Mouse (Mus musculus) limb, embryonic 13.5 days (tissue): ENCODE results near the gene Ppil1. TPM values are rescaled to one million over a fixed set of nuclear protein-coding genes. Genes with fewer than 3 reads are reported as not detected.

ENCODE experiments used
- ATAC-seq: fragments of 200-750 bp; cut with Nextera tagmentation; 2 replicates; pipeline ENCODE4 v1.8.0; 2017; ENCODE audit warnings: low read depth, moderate number of reproducible peaks, moderate TSS enrichment; ENCODE audit not compliant: low FRiP score
- H3K27ac ChIP-seq: fragments of 300-500 bp; sonication (generic); 2 replicates; pipeline ENCODE4 v1.5.1; 2015; ENCODE audit warnings: inconsistent platforms, mild to moderate bottlenecking, moderate library complexity
- H3K27me3 ChIP-seq: fragments of 300-500 bp; sonication (generic); 2 replicates; pipeline ENCODE4 v1.6.1; 2015; ENCODE audit warnings: mild to moderate bottlenecking, inconsistent platforms
- H3K36me3 ChIP-seq: fragments of 300-500 bp; sonication (generic); 2 replicates; pipeline ENCODE4 v1.6.1; 2015; ENCODE audit warnings: inconsistent platforms, mild to moderate bottlenecking, moderate library complexity
- H3K4me1 ChIP-seq: fragments of 300-500 bp; sonication (generic); 2 replicates; pipeline ENCODE4 v1.6.1; 2015; ENCODE audit warnings: inconsistent platforms
- H3K4me2 ChIP-seq: fragments of 300-500 bp; sonication (generic); replicated peaks from 2 replicates; pipeline ENCODE4 v1.6.1; 2015; ENCODE audit warnings: inconsistent platforms, mild to moderate bottlenecking, moderate library complexity
- H3K4me3 ChIP-seq: fragments of 300-500 bp; sonication (generic); 2 replicates; pipeline ENCODE4 v1.5.1; 2015; ENCODE audit warnings: moderate library complexity, mild to moderate bottlenecking, inconsistent platforms
- H3K9ac ChIP-seq: fragments of 300-500 bp; sonication (generic); 2 replicates; pipeline ENCODE4 v1.6.1; 2015; ENCODE audit warnings: mild to moderate bottlenecking, inconsistent platforms
- H3K9me3 ChIP-seq: fragments of 300-500 bp; sonication (generic); 2 replicates; pipeline ENCODE4 v1.6.1; 2016; ENCODE audit warnings: inconsistent platforms
- WGBS: fragments of 180-500 bp; shearing (Covaris S2); methylation state at CpG from one replicate; pipeline ENCODE4 v1.1.7; 2015; 5-methylcytosine and 5-hydroxymethylcytosine counted together
- polyA plus RNA-seq: library from polyadenylated mRNA; unstranded; fragments of >200 nt; fragmentation: Nextera tagmentation; extraction: Ambion mirVana; gene quantifications from 2 replicates; pipeline ENCODE4 v1.2.1, GENCODE M21; 2015

The Ppil1 gene
- polyA plus RNA-seq, 1 experiment from 2014 or later: 155 TPM

GRCm38 (mm10) chr17:29301421-29301820 lies 37.4 kb upstream of the Ppil1 start:
- H3K4me3 ChIP-seq: no peak overlapping the region
- no peak overlapping the region for H3K4me2 ChIP-seq
- H3K27me3 ChIP-seq: no peaks in the 10 kb centered on the region
- peaks cover 53% of the 10 kb centered on the region for H3K4me1 ChIP-seq
- no peak overlapping the region for H3K9ac ChIP-seq
- WGBS: 95% methylated on average over 6 of the region's 6 CpGs
- no peak overlapping the region; the same call in 1 of the 2 replicates for H3K27ac ChIP-seq
- H3K36me3 ChIP-seq: peaks cover 54% of the 10 kb centered on the region
- no peaks in the 10 kb centered on the region for H3K9me3 ChIP-seq
- no peak for ATAC-seq

DNA sequence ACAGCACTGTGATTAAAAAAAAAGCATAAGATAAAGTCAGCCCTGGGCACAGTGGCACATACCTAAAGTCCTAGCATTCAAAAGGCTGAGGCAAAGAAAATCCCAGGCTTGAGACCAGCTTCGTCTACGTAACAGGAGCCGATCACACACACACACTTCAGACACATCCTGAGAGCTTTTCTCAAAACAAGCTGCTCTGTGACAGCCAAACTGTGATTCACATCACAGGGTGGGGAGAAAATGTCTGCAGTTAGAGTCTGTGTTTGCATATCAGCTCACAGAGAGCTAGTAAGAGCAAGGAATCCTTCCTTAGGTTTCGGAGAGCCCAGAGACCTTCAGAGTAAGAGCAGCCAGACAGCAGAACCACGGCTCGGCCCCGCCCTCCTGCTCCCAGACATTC lies 36.9 kb upstream of the Ppil1 start:
- no peak overlapping the region for H3K9ac ChIP-seq
- peaks cover 52% of the 10 kb centered on the region for H3K4me1 ChIP-seq
- no peaks in the 10 kb centered on the region for H3K9me3 ChIP-seq
- ATAC-seq: no peak
- peaks cover 59% of the 10 kb centered on the region for H3K36me3 ChIP-seq
- no peak overlapping the region for H3K4me3 ChIP-seq
- no peak overlapping the region for H3K4me2 ChIP-seq
- H3K27ac ChIP-seq: no peak overlapping the region; the same call in 1 of the 2 replicates
- H3K27me3 ChIP-seq: no peaks in the 10 kb centered on the region
- 91% methylated on average over 7 of the region's 7 CpGs for WGBS

- H3K9ac ChIP-seq: no peak overlapping the region
- no peak overlapping the region for H3K4me2 ChIP-seq
- H3K36me3 ChIP-seq: peaks cover 76% of the 10 kb centered on the region
- H3K9me3 ChIP-seq: no peaks in the 10 kb centered on the region
- ATAC-seq: no peak
- no peak overlapping the region for H3K27ac ChIP-seq
- H3K27me3 ChIP-seq: no peaks in the 10 kb centered on the region
- peaks cover 42% of the 10 kb centered on the region for H3K4me1 ChIP-seq
- no peak overlapping the region for H3K4me3 ChIP-seq
- 92% methylated on average over 4 of the region's 4 CpGs for WGBS
Observed at GRCm38 (mm10) chr17:29299282-29299681, 35.3 kb upstream of the Ppil1 start.

DNA sequence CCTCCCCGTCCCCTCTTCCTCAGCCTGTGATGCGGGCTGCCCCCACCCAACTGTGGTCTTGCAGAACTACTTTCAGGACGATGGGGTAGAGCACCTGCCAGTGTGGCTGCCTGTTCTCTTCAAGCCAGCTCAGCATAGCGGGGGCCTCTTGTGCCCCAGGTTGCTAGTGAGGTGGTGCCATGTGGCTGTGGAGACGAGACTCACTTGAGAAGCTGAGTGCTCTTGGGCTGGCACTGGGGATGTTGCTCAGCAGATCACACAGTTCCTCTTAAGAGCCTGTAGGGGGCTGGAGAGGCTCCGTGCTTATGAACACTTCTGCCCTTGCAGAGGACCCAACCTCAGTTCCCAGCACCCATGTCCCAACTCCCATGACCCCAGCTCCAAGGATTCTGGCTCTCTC lies 33.8 kb upstream of the Ppil1 start:
- no peak overlapping the region for H3K9ac ChIP-seq
- H3K4me1 ChIP-seq: peaks cover 27% of the 10 kb centered on the region
- H3K4me3 ChIP-seq: no peak overlapping the region
- no peak for ATAC-seq
- 86% methylated on average over 6 of the region's 6 CpGs for WGBS
- peak overlapping the region; percentile 33; the same call in 1 of the 2 replicates for H3K27ac ChIP-seq
- H3K36me3 ChIP-seq: peaks cover 86% of the 10 kb centered on the region
- H3K27me3 ChIP-seq: no peaks in the 10 kb centered on the region
- no peaks in the 10 kb centered on the region for H3K9me3 ChIP-seq
- no peak overlapping the region for H3K4me2 ChIP-seq

- Histone ChIP-seq H3K9me3 (no peaks in the 10 kb centered on the region), H3K27ac (peak overlapping the region; percentile 33; the same call in 1 of the 2 replicates), H3K27me3 (no peaks in the 10 kb centered on the region), H3K4me3 (no peak overlapping the region), H3K4me1 (peaks cover 25% of the 10 kb centered on the region), H3K9ac (no peak overlapping the region), H3K36me3 (peaks cover 85% of the 10 kb centered on the region), H3K4me2 (no peak overlapping the region)
- ATAC-seq: no peak
- 30% methylated on average over 10 of the region's 10 CpGs for WGBS
Observed at GRCm38 (mm10) chr17:29297321-29297720, 33.3 kb upstream of the Ppil1 start.

- no peak for ATAC-seq
- Histone ChIP-seq H3K4me1 (peaks cover 25% of the 10 kb centered on the region), H3K4me3 (no peak overlapping the region), H3K36me3 (peaks cover 81% of the 10 kb centered on the region), H3K9ac (no peak overlapping the region), H3K4me2 (no peak overlapping the region), H3K9me3 (no peaks in the 10 kb centered on the region), H3K27me3 (no peaks in the 10 kb centered on the region), H3K27ac (peak overlapping the region; percentile 4; the same call in 1 of the 2 replicates)
- WGBS: 63% methylated on average over 5 of the region's 5 CpGs
Observed at GRCm38 (mm10) chr17:29295835-29296234, 31.8 kb upstream of the Ppil1 start.

DNA sequence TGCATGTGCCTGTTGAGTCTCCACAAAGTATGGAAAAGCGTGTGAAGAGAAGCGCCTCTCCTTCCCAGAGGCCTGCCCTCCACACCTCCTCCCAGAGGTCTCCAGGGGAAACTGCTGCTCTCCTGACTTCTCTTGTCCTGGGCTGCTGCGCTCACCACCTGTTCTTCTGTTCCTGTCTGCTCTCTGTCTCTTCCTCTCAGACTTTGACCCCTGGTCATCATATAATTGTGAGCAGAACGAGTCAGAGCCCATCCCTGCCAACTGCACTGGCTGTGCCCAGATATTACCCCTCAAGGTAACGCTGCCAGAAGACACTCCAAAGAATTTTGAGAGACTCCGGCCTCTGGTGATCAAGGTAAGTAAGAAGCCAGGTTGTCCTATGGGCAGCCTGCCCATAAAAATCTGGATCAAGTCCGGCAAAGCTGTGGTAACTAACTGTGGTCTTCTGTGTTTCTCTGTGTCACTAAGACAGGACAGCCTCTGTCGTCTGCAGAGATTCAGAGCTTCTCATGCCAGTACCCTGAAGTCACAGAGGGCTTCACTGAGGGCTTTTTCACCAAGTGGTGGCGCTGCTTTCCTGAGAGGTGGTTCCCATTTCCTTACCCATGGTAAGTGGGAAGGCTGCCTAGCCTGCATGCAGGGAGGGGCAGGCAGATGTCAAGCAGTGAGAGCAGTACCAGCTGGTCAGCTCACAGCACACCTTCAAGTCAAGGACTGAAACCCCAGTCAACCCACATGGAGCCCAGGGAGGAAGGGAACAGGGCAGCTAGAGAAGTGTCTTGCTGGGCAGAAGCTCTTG lies 30.0 kb upstream of the Ppil1 start:
- Histone ChIP-seq H3K27ac (no peak overlapping the region), H3K9me3 (no peaks in the 10 kb centered on the region), H3K9ac (no peak overlapping the region), H3K36me3 (peaks cover 67% of the 10 kb centered on the region), H3K4me3 (no peak overlapping the region), H3K27me3 (no peaks in the 10 kb centered on the region), H3K4me2 (no peak overlapping the region), H3K4me1 (peaks cover 25% of the 10 kb centered on the region)
- no peak for ATAC-seq
- WGBS: 71% methylated on average over 9 of the region's 9 CpGs

GRCm38 (mm10) chr17:29292996-29293395 lies 29.0 kb upstream of the Ppil1 start:
- WGBS: 84% methylated on average over 3 of the region's 3 CpGs
- no peak overlapping the region for H3K4me2 ChIP-seq
- H3K27ac ChIP-seq: no peak overlapping the region
- H3K4me3 ChIP-seq: no peak overlapping the region
- H3K4me1 ChIP-seq: peaks cover 25% of the 10 kb centered on the region
- ATAC-seq: no peak
- no peaks in the 10 kb centered on the region for H3K9me3 ChIP-seq
- no peaks in the 10 kb centered on the region for H3K27me3 ChIP-seq
- no peak overlapping the region for H3K9ac ChIP-seq
- H3K36me3 ChIP-seq: peaks cover 62% of the 10 kb centered on the region

GRCm38 (mm10) chr17:29291793-29292192 lies 27.8 kb upstream of the Ppil1 start:
- peaks cover 13% of the 10 kb centered on the region for H3K4me1 ChIP-seq
- 83% methylated on average over 7 of the region's 7 CpGs for WGBS
- no peak overlapping the region for H3K27ac ChIP-seq
- peaks cover 54% of the 10 kb centered on the region for H3K36me3 ChIP-seq
- no peaks in the 10 kb centered on the region for H3K9me3 ChIP-seq
- no peak for ATAC-seq
- no peak overlapping the region for H3K4me3 ChIP-seq
- H3K27me3 ChIP-seq: no peaks in the 10 kb centered on the region
- H3K4me2 ChIP-seq: no peak overlapping the region
- H3K9ac ChIP-seq: no peak overlapping the region

DNA sequence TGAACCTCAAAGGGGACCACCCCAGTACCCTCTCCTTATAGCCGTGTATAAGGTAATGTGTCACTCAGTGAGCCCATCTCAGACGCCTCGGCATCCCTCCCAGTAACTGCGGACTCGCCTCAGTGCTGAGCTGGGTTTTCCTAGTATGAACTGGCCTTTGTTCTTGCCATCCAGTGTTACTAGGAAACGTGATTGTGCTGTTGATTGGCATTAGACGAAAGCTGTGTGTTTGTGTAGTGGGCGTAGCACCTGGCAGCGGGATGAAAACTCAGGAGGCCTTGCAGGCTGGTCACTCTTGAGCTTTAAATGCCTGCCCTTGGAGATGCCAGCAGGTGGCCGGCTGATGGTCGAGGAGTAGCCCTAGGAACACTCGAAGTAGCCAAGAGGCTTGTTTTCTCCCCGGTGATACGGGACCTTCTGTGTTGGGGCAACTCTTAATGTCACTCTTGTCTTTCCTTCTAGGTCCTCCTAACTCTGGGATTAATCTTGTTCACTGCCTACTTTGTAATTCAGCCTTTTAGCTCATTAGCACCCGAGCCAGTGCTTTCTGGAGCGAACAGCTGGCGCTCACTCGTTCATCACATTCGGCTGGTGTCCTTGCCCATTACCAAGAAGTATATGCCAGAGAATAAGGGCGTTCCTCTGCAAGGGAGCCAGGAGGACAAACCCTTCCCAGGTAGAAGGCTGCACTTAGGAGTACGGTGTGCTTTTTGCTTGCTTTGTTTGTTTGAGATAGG lies 18.4 kb upstream of the Ppil1 start:
- Histone ChIP-seq H3K27ac (no peak overlapping the region), H3K4me1 (no peaks in the 10 kb centered on the region), H3K27me3 (no peaks in the 10 kb centered on the region), H3K36me3 (peaks cover 61% of the 10 kb centered on the region), H3K4me2 (no peak overlapping the region), H3K9ac (no peak overlapping the region), H3K9me3 (no peaks in the 10 kb centered on the region), H3K4me3 (no peak overlapping the region)
- 84% methylated on average over 21 of the region's 21 CpGs for WGBS
- no peak for ATAC-seq

DNA sequence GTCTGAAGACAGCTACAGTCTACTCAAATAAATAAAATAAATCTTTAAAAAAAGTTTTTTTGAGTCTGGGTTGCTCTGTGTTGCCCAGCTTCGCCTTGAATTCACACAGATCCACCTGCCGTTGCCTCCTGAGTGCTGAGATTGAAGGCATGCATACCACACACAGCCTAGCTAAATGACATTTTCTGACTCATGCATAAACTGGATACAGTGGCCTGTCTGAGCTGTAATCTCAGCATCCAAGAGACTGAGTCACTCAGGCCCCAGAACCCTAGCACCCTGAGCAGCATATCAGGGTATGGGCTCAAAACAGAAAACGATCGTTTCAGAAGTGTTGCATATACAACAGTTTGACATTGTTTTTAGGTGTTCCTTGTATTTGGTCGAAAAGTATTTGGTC lies 17.6 kb upstream of the Ppil1 start:
- H3K9ac ChIP-seq: no peak overlapping the region
- no peak overlapping the region for H3K27ac ChIP-seq
- H3K4me2 ChIP-seq: no peak overlapping the region
- no peak for ATAC-seq
- H3K27me3 ChIP-seq: no peaks in the 10 kb centered on the region
- H3K4me1 ChIP-seq: no peaks in the 10 kb centered on the region
- H3K9me3 ChIP-seq: no peaks in the 10 kb centered on the region
- WGBS: 86% methylated on average over 5 of the region's 5 CpGs
- peaks cover 59% of the 10 kb centered on the region for H3K36me3 ChIP-seq
- H3K4me3 ChIP-seq: no peak overlapping the region

GRCm38 (mm10) chr17:29280422-29280821 lies 16.4 kb upstream of the Ppil1 start:
- Histone ChIP-seq H3K4me2 (no peak overlapping the region), H3K4me1 (no peaks in the 10 kb centered on the region), H3K27me3 (no peaks in the 10 kb centered on the region), H3K27ac (no peak overlapping the region), H3K36me3 (peaks cover 51% of the 10 kb centered on the region), H3K4me3 (no peak overlapping the region), H3K9me3 (no peaks in the 10 kb centered on the region), H3K9ac (no peak overlapping the region)
- ATAC-seq: no peak
- WGBS: 92% methylated on average over 5 of the region's 5 CpGs
